Mouse (Mus musculus): ENCODE data around the gene Ano2. TPM values are rescaled to one million over a fixed set of nuclear protein-coding genes. Genes with fewer than 3 reads are reported as not detected.

The Ano2 gene
- polyA plus RNA-seq, 1 experiment from 2014 or later = 1.5 TPM

DNA sequence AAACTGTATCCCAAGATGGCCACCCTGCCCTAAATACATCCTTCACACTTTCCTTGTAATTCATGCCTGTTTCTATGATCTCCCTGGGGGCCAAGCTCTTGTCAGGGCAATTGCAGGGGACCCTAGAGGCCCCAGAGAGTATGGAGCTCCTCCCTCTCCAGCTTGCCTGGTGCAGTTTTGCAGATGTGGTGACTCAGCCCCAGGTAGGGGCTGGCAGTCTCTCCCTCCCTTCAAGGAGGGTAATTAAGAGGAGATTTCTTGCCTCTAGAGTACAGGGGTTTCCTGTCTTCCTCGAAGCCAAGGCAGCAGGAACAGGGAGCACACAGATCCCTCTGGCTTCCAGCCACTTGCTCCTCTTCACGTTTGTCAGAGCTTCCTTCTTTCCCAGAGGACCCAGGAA lies 121.2 kb downstream of the Ano2 start:
- no peak overlapping the region for H3K27ac ChIP-seq (ENCODE audit: low read depth, low read length)
- 13% methylated on average over 2 of the region's 2 CpGs for WGBS
- H3K4me3 ChIP-seq (ENCODE audit: low read depth, low read length) = no peak overlapping the region
- H3K4me2 ChIP-seq (replicated peaks; ENCODE audit: low read depth) = no peak overlapping the region
- no peaks in the 10 kb centered on the region for H3K36me3 ChIP-seq (ENCODE audit: control insufficient read depth, insufficient read depth)
- H3K9me3 ChIP-seq (ENCODE audit: control insufficient read depth) = no peaks in the 10 kb centered on the region
- H3K27me3 ChIP-seq (replicated peaks; ENCODE audit: control insufficient read depth, insufficient read depth, low read length) = no peaks in the 10 kb centered on the region
- no peaks in the 10 kb centered on the region for H3K4me1 ChIP-seq (replicated peaks; ENCODE audit: control insufficient read depth, insufficient read depth, low read length)
- no peak for ATAC-seq
- no peak overlapping the region for H3K9ac ChIP-seq (ENCODE audit: low read depth, low read length)
- TF ChIP-seq CTCF (IDR thresholded peaks at IDR 0.05; ENCODE audit: low read depth) = no peak

DNA sequence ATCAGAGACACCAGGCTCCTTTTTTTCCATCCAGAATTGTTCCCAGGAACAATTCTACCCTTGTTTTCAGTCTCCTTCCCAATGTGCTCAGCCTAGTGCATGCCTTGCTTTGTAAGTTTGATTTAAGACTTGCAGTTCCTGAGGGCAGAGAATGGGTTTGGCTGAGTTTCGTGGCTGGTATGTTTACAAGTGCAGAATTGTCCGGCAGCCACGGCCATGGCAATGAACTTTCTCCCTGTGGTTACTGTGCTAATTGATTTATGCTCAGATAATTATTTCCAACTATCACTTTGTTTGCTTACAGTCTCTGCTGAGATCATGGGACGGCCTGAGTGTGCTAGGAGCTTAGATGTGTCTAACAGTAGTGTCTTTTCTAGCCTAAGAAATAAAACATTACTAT lies 147.9 kb downstream of the Ano2 start:
- Histone ChIP-seq H3K9ac (ENCODE audit: low read depth, low read length) (no peak overlapping the region), H3K9me3 (ENCODE audit: control insufficient read depth) (no peaks in the 10 kb centered on the region), H3K27me3 (replicated peaks; ENCODE audit: control insufficient read depth, insufficient read depth, low read length) (no peaks in the 10 kb centered on the region), H3K27ac (ENCODE audit: low read depth, low read length) (no peak overlapping the region), H3K36me3 (ENCODE audit: control insufficient read depth, insufficient read depth) (no peaks in the 10 kb centered on the region), H3K4me1 (replicated peaks; ENCODE audit: control insufficient read depth, insufficient read depth, low read length) (no peaks in the 10 kb centered on the region), H3K4me3 (ENCODE audit: low read depth, low read length) (no peak overlapping the region), H3K4me2 (replicated peaks; ENCODE audit: low read depth) (no peak overlapping the region)
- TF ChIP-seq CTCF (IDR thresholded peaks at IDR 0.05; ENCODE audit: low read depth) = no peak
- no peak for ATAC-seq
- WGBS = 38% methylated on average over 4 of the region's 4 CpGs

GRCm38 (mm10) chr6:125841284-125841683 lies 151.1 kb downstream of the Ano2 start:
- no peak for ATAC-seq
- Histone ChIP-seq H3K27ac (ENCODE audit: low read depth, low read length) (no peak overlapping the region), H3K9me3 (ENCODE audit: control insufficient read depth) (no peaks in the 10 kb centered on the region), H3K9ac (ENCODE audit: low read depth, low read length) (no peak overlapping the region), H3K27me3 (replicated peaks; ENCODE audit: control insufficient read depth, insufficient read depth, low read length) (no peaks in the 10 kb centered on the region), H3K4me3 (ENCODE audit: low read depth, low read length) (no peak overlapping the region), H3K4me1 (replicated peaks; ENCODE audit: control insufficient read depth, insufficient read depth, low read length) (no peaks in the 10 kb centered on the region), H3K36me3 (ENCODE audit: control insufficient read depth, insufficient read depth) (no peaks in the 10 kb centered on the region), H3K4me2 (replicated peaks; ENCODE audit: low read depth) (no peak overlapping the region)
- no peak for TF ChIP-seq CTCF (IDR thresholded peaks at IDR 0.05; ENCODE audit: low read depth)
- WGBS = 77% methylated on average over 3 of the region's 3 CpGs

DNA sequence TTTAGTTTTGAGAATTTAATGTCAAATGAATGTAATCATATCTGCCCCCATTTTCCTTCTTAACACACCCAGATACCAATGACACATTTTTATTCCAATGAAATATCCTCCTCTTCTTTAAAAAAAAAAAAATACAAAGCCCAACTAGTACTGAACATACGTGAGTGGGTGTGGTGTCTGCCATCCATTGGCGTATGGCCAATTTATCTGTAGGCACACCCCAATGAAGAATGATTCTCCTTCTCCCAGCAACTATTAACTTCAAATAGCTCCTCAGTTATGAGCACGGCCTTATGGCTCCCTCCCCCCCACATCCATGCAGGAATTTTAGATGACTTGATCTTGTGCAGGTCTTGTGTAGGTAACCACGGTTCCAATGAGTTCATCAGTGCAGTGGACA lies 161.0 kb downstream of the Ano2 start:
- ATAC-seq = no peak
- H3K4me3 ChIP-seq (ENCODE audit: low read depth, low read length) = no peak overlapping the region
- no peaks in the 10 kb centered on the region for H3K9me3 ChIP-seq (ENCODE audit: control insufficient read depth)
- no peaks in the 10 kb centered on the region for H3K27me3 ChIP-seq (replicated peaks; ENCODE audit: control insufficient read depth, insufficient read depth, low read length)
- WGBS = 59% methylated on average over 4 of the region's 4 CpGs
- no peak overlapping the region for H3K4me2 ChIP-seq (replicated peaks; ENCODE audit: low read depth)
- no peak overlapping the region for H3K9ac ChIP-seq (ENCODE audit: low read depth, low read length)
- no peaks in the 10 kb centered on the region for H3K4me1 ChIP-seq (replicated peaks; ENCODE audit: control insufficient read depth, insufficient read depth, low read length)
- TF ChIP-seq CTCF (IDR thresholded peaks at IDR 0.05; ENCODE audit: low read depth) = no peak
- no peak overlapping the region for H3K27ac ChIP-seq (ENCODE audit: low read depth, low read length)
- H3K36me3 ChIP-seq (ENCODE audit: control insufficient read depth, insufficient read depth) = no peaks in the 10 kb centered on the region

DNA sequence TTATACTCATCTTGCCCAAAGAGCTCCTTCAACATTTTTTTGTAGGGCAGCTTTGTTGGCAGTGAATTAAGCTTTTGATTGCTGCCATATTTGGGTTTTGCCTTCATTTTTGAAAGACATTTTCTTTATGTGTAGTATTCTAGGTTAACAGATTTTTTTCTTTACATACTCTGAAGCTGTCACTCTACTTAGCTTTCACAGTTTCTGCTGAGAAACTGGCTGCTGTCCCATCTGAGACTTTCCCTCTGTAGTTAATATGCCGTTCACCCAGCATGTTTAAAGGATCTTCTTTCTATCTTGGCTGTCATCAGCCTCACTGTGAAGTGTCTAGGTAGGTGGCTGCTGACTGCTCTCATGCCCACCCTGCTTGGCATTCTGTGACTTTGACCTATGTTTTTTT lies 168.1 kb downstream of the Ano2 start:
- 78% methylated on average over 1 of the region's 1 CpGs for WGBS
- H3K4me2 ChIP-seq (replicated peaks; ENCODE audit: low read depth) = no peak overlapping the region
- H3K27ac ChIP-seq (ENCODE audit: low read depth, low read length) = no peak overlapping the region
- ATAC-seq = no peak
- H3K9me3 ChIP-seq (ENCODE audit: control insufficient read depth) = no peaks in the 10 kb centered on the region
- no peaks in the 10 kb centered on the region for H3K4me1 ChIP-seq (replicated peaks; ENCODE audit: control insufficient read depth, insufficient read depth, low read length)
- TF ChIP-seq CTCF (IDR thresholded peaks at IDR 0.05; ENCODE audit: low read depth) = no peak
- H3K9ac ChIP-seq (ENCODE audit: low read depth, low read length) = no peak overlapping the region
- H3K27me3 ChIP-seq (replicated peaks; ENCODE audit: control insufficient read depth, insufficient read depth, low read length) = no peaks in the 10 kb centered on the region
- no peaks in the 10 kb centered on the region for H3K36me3 ChIP-seq (ENCODE audit: control insufficient read depth, insufficient read depth)
- H3K4me3 ChIP-seq (ENCODE audit: low read depth, low read length) = no peak overlapping the region

DNA sequence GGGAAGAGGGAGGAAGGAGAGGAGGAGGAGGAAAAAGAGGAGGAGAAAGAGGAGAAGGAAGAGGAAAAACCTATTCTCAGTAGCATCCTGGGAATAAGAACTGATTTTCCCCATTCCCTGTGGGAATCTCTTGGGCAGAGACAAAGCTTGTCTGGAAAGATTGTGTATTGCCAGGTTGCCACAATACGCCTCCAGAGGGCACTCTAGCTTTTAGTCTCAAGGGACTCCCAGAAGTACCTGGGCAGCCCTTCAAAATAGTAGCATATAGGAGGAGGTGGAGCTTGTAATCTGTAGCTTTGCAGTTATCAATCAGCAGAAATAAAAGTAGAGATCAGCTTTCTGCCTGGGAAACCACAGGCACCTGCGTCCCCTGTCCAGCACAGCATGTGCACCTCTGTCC lies 178.3 kb downstream of the Ano2 start:
- peak; percentile 69 for TF ChIP-seq CTCF (IDR thresholded peaks at IDR 0.05; ENCODE audit: low read depth)

GRCm38 (mm10) chr6:125871482-125871881 lies 181.3 kb downstream of the Ano2 start:
- Histone ChIP-seq H3K4me2 (replicated peaks; ENCODE audit: low read depth) (no peak overlapping the region), H3K9ac (ENCODE audit: low read depth, low read length) (no peak overlapping the region), H3K27me3 (replicated peaks; ENCODE audit: control insufficient read depth, insufficient read depth, low read length) (no peaks in the 10 kb centered on the region), H3K9me3 (ENCODE audit: control insufficient read depth) (no peaks in the 10 kb centered on the region), H3K27ac (ENCODE audit: low read depth, low read length) (no peak overlapping the region), H3K4me1 (replicated peaks; ENCODE audit: control insufficient read depth, insufficient read depth, low read length) (no peaks in the 10 kb centered on the region), H3K4me3 (ENCODE audit: low read depth, low read length) (no peak overlapping the region), H3K36me3 (ENCODE audit: control insufficient read depth, insufficient read depth) (no peaks in the 10 kb centered on the region)
- WGBS = 78% methylated on average over 4 of the region's 4 CpGs
- TF ChIP-seq CTCF (IDR thresholded peaks at IDR 0.05; ENCODE audit: low read depth) = no peak
- no peak for ATAC-seq

More for the DNA sequence above, 178.3 kb downstream of the Ano2 start:
- WGBS = 32% methylated on average over 2 of the region's 2 CpGs
- Histone ChIP-seq H3K9me3 (ENCODE audit: control insufficient read depth) (no peaks in the 10 kb centered on the region), H3K4me2 (replicated peaks; ENCODE audit: low read depth) (no peak overlapping the region), H3K4me1 (replicated peaks; ENCODE audit: control insufficient read depth, insufficient read depth, low read length) (no peaks in the 10 kb centered on the region), H3K9ac (ENCODE audit: low read depth, low read length) (no peak overlapping the region), H3K27ac (ENCODE audit: low read depth, low read length) (no peak overlapping the region), H3K36me3 (ENCODE audit: control insufficient read depth, insufficient read depth) (no peaks in the 10 kb centered on the region), H3K4me3 (ENCODE audit: low read depth, low read length) (no peak overlapping the region), H3K27me3 (replicated peaks; ENCODE audit: control insufficient read depth, insufficient read depth, low read length) (no peaks in the 10 kb centered on the region)
- ATAC-seq = no peak

Data from intestine, postnatal 0 days (tissue).